Mouse (Mus musculus): Measurements from ENCODE around the gene Mboat2.

Mboat2 gene

DNA sequence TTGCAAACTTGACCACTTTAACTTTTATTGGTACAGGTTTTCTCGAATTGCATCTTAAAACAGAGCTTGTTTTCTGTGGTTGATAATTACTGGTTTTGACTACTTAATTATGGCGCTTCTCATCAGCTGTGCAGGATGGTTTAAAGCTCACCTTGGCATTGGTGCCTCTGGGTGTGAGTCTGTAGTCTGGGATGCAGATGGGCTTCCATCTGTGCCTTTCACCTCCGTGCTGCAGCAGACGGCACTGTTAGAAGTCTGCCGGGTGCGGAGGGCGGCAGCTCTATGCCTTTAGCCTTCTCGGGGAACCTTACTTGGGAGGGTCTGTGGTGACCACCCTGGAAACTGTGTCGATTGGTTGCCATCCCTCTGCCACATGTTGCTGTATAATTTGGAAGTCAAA is 29.8 kb downstream of the Mboat2 start:
- no peak for DNase-seq (ENCODE audit: low read depth in 1 of 2, low spot score in 2 of 2)

DNA sequence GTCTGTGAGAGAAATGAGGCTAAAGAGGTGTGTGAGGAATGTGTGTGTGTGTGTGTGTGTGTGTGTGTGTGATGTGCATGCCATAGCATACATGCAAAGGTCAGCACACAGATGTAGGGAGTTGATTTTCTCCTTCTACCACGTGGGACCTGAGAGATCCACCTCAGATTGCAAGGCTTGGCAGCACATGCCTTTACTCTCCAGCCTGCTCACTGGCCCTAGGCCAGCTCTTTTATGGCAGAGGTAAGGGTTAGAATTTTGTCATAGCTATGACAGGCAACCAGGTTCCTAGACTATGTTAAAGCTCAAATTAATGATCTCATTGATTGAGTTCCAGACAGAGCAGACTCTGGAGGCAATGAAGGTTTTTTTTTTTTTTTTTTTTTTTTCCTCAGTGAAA is 33.1 kb downstream of the Mboat2 start:
- no peak for DNase-seq (ENCODE audit: low read depth in 1 of 2, low spot score in 2 of 2)

GRCm38 (mm10) chr12:24866645-24867044 is 36.0 kb downstream of the Mboat2 start:
- no peak for DNase-seq (ENCODE audit: low read depth in 1 of 2, low spot score in 2 of 2)

DNA sequence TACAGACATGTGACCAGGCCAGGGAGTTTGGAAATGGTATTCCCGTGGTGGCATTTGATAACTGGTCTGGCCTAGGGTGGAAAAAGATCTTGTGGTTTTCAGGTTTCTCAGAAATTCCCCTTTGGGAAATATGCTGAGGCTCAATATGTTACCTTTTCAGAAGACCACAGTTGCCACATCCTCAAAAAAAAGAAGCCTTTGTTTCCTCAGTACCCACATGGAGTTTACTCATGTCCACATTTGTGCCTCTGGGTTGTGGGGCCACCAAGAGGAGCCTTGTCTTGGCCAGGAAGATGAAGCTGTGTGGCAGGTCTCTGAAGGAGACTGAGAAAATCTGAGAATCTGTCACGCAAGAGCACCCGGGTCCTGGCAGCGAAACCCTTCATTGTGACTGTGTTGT is 38.0 kb downstream of the Mboat2 start:
- no peak for DNase-seq (ENCODE audit: low read depth in 1 of 2, low spot score in 2 of 2)

GRCm38 (mm10) chr12:24869231-24869630 is 38.6 kb downstream of the Mboat2 start:
- DNase-seq (ENCODE audit: low read depth in 1 of 2, low spot score in 2 of 2): no peak

DNA sequence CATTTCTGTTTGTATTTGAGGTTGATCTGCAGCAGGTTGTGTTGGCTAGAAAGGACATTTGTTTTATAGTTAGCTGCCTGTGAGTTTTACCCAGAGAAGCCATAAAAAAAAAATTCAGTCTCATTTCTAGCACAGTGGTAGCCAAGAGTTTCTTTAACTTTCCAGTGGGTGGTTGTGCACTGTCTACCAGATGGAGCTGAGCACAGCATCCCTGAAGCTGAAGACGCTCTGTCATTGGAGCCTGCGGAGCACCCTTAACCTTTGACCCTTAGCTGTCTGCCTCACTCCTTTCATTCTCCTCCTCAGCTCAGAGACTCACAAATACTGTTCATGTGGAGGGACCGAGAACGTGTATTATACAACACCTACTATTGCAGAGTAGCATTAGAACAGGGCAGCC is 40.2 kb downstream of the Mboat2 start:
- no peak for DNase-seq (ENCODE audit: low read depth in 1 of 2, low spot score in 2 of 2)

DNA sequence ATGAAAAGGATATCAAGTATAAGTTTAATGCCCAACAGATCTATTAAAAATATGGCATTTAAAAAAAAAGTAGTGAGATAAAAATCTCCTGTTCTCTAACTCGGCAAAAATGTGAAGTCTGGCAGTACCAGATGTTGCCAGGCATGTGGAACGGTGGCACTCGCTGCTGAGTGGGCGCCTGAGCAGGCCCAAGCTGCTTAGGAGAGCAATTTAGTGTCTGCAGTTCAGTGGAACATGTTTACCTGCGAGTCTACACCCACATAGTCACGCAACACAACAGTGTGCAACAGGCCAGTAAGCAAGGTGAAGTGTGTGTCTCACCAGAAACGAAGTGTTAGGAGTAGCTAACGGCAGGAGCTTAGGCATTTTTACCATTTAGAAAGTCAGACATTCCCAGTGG is 41.6 kb downstream of the Mboat2 start:
- no peak for DNase-seq (ENCODE audit: low read depth in 1 of 2, low spot score in 2 of 2)

- DNase-seq (ENCODE audit: low read depth in 1 of 2, low spot score in 2 of 2): no peak
These were observed 42.0 kb downstream of the Mboat2 start for GRCm38 (mm10) chr12:24872689-24873088.

GRCm38 (mm10) chr12:24875908-24876307 is 45.2 kb downstream of the Mboat2 start:
- DNase-seq (ENCODE audit: low read depth in 1 of 2, low spot score in 2 of 2): no peak

DNA sequence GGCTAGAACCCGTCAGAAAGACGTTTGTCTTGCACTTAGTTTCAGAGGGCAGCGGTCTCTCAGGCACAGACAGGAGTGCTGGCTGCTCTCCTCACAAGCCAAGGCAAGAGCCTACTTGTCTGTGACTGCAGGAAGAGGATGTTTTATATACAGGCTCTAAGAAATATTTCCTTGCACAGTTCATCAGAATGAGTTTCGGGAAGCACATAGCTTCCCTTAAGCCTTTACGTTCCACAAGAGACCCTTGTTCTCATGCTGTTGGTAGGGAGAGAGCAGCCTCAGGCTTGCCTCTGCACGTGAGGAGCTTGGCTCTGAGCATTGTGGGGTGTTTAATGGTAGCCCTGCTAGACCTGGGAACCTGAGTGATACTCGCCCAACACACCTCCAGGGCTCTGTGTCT is 46.6 kb downstream of the Mboat2 start:
- DNase-seq (ENCODE audit: low read depth in 1 of 2, low spot score in 2 of 2): no peak

DNA sequence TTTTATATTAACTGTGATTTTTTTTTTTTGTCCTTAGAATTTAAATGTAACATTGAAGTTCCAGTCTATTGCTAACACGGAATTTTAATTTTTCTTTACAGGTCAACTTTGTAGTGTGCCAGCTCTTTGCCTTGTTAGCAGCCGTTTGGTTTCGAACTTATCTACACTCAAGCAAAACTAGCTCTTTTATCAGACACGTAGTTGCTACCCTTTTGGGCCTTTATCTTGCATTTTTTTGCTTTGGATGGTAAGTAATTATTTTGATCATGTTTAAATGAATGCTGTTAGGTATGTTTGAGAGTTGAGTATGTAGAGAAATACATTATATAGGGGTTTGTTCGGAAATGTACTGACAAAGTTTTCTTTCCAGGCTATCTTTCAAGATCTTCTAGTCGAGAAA is 47.4 kb downstream of the Mboat2 start:
- no peak for DNase-seq (ENCODE audit: low read depth in 1 of 2, low spot score in 2 of 2)

- no peak for DNase-seq (ENCODE audit: low read depth in 1 of 2, low spot score in 2 of 2)
These were observed 48.2 kb downstream of the Mboat2 start for GRCm38 (mm10) chr12:24878735-24879362.

GRCm38 (mm10) chr12:24879613-24880029 is 48.9 kb downstream of the Mboat2 start:
- no peak for DNase-seq (ENCODE audit: low read depth in 1 of 2, low spot score in 2 of 2)

DNA sequence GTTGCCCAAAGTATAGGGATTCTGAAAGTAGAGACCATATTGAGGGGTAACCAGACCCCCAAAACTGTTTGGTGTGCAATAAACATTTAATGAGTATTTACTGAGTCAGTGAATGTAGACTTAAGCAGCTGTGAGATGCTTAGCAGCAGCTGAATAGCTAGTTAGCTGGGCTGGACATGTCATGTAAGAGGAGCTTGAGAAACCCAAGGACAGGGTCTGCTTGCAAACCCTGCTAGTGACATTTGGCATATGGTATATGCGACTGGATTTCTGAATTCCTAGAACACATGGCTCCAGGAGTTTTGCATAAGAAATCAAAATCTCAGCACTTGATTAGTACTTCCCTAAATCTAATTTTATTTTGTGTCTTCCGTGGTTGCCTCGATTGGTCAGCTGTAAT is 52.6 kb downstream of the Mboat2 start:
- no peak for DNase-seq (ENCODE audit: low read depth in 1 of 2, low spot score in 2 of 2)

DNA sequence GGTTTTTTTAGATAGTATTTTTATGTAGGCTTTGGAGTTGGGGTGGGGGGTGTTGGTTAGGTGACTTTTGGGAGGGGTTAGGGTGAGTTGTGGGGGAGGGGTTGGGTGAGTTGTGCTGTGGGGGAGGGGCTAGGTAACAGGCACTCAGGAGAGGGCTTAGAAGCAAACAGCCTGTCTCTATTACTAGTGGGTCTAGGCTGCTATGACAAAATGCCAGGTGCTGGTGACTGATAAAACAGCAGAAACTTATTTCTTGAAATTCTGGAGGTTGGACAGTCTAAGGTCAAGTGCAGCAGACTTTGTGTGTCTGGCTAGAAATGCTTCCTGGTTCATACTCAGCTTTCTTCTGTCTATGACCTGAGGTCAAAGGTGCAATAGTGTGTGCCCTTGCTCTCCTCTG is 56.1 kb downstream of the Mboat2 start:
- DNase-seq (ENCODE audit: low read depth in 1 of 2, low spot score in 2 of 2): no peak

DNA sequence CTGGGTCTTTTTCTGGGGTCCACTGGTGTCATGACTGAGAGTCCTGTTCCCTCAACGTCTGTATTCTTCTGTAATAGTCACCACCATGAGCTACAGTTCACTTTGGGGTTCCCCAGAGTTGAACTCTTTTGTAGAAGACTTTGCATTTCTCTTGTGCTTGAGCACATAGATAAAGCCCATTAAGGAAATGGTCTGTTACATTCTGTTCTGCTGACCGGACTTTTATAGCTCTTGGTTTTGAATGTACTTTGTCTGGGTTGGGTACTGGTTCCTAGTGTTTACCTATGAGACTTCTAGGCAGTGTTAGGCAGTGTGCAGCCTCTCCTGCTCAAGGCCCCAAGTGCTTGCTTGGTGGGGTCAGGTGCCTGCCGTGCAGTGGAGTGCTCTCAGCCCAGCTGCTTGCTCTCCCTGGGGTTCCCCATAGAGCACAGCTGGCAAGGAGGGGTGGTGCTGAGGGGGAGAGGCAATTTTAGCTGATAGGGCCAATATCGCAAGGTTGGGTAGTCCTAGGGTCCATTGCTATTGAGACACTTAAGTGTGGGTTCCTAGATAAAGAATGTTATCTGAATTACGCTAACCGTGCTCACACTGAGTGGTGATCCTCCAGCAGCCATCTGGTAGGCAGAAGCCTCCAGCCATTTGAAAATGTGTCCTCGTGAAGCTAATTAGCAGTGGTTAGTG is 58.8 kb downstream of the Mboat2 start:
- DNase-seq (ENCODE audit: low read depth in 1 of 2, low spot score in 2 of 2): no peak

DNA sequence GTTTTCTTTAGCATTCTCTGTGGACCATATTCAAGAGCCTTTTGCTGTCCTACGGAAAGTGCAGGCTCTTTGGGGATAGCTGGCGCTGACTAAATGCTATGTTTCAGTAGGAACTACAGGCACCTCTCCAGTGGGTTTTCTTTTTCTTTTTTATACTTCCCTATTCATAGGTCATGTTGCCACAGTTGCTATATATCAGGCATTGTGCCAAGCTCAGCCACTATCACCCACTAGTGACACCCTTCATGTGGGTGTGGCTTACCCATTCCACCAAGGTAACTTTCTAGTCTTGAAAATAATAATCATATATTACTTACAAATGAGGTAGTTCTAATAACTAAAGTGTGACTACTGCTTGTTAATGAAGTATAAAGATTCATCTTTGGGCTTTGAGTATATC is 59.5 kb downstream of the Mboat2 start:
- no peak for DNase-seq (ENCODE audit: low read depth in 1 of 2, low spot score in 2 of 2)

DNA sequence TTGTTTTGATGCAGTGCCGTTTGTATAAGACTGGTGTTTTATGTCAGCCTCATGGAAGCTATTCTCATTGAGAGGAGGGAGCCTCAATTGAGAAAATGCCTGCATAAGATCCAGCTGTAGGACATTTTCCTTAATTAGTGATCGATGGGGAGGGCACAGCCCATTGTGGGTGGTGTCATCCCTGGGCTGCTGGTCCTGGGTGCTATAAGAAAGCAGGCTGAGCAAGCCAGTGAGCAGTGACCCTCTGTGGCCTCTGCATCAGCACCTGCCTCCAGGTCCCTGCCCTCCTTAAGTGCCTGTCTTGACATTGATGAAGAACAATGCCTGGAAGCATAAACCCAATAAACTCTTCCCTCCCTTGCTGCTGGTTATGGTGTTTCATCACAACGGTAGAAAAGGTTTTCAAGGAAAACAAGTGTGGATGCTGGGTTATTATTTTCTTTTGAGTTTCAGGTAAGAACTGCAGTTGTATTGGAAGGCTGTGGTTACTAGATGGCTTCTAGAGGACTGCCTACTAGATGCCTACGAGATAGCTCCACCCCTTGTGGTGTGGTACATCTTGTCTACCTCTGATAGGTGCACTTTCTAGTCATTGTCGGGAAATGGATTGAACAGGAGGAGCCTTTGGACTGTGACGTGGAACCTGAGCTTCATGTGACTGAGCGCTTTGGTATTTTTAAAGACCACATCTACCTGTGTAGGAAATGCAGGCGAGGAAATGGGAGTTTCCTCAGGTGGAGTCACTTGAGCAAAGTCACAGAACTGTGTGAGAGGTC is 60.2 kb downstream of the Mboat2 start:
- DNase-seq (ENCODE audit: low read depth in 1 of 2, low spot score in 2 of 2): no peak

GRCm38 (mm10) chr12:24892536-24892935 is 61.9 kb downstream of the Mboat2 start:
- DNase-seq (ENCODE audit: low read depth in 1 of 2, low spot score in 2 of 2): no peak

GRCm38 (mm10) chr12:24893777-24894468 is 63.2 kb downstream of the Mboat2 start:
- DNase-seq (ENCODE audit: low read depth in 1 of 2, low spot score in 2 of 2): no peak

DNA sequence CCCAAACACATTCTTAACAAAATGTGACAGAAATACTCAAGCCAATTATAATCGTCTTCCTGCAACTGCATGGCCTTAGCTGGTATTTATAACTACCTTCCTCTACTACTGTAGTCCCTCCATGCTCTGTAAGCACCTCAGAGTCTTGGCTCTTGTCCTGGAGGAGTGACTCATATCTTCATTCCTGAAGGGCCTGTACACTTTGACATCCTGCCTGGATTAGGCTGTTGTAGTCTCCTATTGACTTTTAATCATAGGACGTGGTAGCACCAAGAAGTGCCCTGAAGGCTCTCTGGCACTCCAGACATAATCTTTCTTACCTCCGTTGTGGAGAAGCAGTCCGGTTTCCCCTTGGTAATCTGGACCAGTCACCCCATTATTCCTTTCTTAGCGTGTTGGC is 64.7 kb downstream of the Mboat2 start:
- no peak for DNase-seq (ENCODE audit: low read depth in 1 of 2, low spot score in 2 of 2)

GRCm38 (mm10) chr12:24897354-24897753 is 66.7 kb downstream of the Mboat2 start:
- no peak for DNase-seq (ENCODE audit: low read depth in 1 of 2, low spot score in 2 of 2)

Measured in monocyte, adult 2 months (primary cell).